17 mouse cellular contexts compared by ENCODE assay signal in the genomic region with DNA sequence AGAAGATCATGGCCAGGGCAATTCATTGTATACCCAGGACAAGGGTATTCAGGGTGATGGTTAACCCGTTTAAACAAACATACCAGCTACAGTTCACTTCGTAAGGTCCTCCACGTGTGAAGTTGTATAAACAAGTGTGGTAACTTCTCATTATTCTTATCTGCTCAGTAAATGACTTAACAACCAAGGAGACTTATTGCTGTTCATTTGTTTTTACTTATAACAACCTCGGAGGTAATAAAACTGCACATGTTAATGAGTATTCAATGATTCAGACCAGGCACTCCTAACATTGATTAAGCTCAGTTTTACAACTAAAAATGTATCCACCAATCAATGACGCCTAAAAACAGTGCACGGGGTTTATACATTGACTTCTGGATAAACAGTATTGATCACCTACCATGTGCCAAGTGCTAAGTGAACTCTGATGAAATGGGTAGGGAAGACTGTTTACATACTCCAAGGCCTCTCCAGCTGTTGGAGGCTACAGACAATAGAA. TPM values are rescaled to one million over a fixed set of nuclear protein-coding genes. Genes with fewer than 3 reads are reported as not detected.
"Had no signal": no experiment of that assay in that cellular context is flagged by ENCODE, and none has a peak within 500 bp of the region (broad histone marks: within the 10 kb centered on the region; RNA-seq: fewer than 3 reads in every experiment).

No protein-coding gene starts in this region.

- H3K4me2 ChIP-seq: limb, embryonic 12.5 days; liver, embryonic 13.5 days; lung, embryonic 14.5 days; midbrain, embryonic 12.5 days; neural tube, embryonic 13.5 days had no signal

- H3K4me1 ChIP-seq: limb, embryonic 12.5 days; midbrain, embryonic 12.5 days; neural tube, embryonic 13.5 days had no signal

- H3K9ac ChIP-seq: limb, embryonic 12.5 days; liver, embryonic 13.5 days; lung, embryonic 14.5 days; midbrain, embryonic 12.5 days; neural tube, embryonic 13.5 days had no signal

- ATAC-seq: hindbrain, postnatal 0 days; midbrain, embryonic 16.5 days had no signal

- H3K27ac ChIP-seq: hindbrain, postnatal 0 days; limb, embryonic 12.5 days; liver, embryonic 13.5 days; midbrain, embryonic 12.5 days; neural tube, embryonic 13.5 days had no signal

- H3K36me3 ChIP-seq: limb, embryonic 12.5 days; liver, embryonic 13.5 days; midbrain, embryonic 12.5 days; neural tube, embryonic 13.5 days had no signal

- H3K4me3 ChIP-seq: limb, embryonic 12.5 days; liver, embryonic 13.5 days; midbrain, embryonic 12.5 days; neural tube, embryonic 13.5 days had no signal

- H3K27me3 ChIP-seq: limb, embryonic 12.5 days; liver, embryonic 13.5 days; midbrain, embryonic 12.5 days; neural tube, embryonic 13.5 days had no signal

- DNase-seq: kidney, adult 11 months; kidney, postnatal 14 days; layer of hippocampus, postnatal 36 days; liver, embryonic 13.5 days; lung, embryonic 14.5 days; lung, postnatal 10 days; lung, postnatal 4 days; retina, postnatal 1 day; right cerebral cortex, postnatal 4 days; spleen, adult 18-20 months; thymus, adult 2 months; thymus, postnatal 25 days had no signal

- H3K9me3 ChIP-seq: limb, embryonic 12.5 days; liver, embryonic 13.5 days; midbrain, embryonic 12.5 days; neural tube, embryonic 13.5 days had no signal

RNA-seq across cellular contexts. Expression of a gene that starts 53.6 kb away (rescaled TPM):
- total RNA-seq: hindbrain, postnatal 0 days had no signal
- polyA plus RNA-seq: thymus, adult 2 months had no signal
